ENCODE assay signal across 22 mouse cellular contexts in genomic region chr14:79083573-79083972, GRCm38 (mm10).
"Had no signal": no experiment of that assay in that cellular context is flagged by ENCODE, and none has a peak within 500 bp of the region (broad histone marks: within the 10 kb centered on the region; RNA-seq: fewer than 3 reads in every experiment).

No protein-coding gene starts in this region.

- H3K4me2 ChIP-seq: limb, embryonic 12.5 days; limb, embryonic 15.5 days; liver, embryonic 12.5 days; liver, embryonic 15.5 days; midbrain, embryonic 13.5 days; neural tube, embryonic 13.5 days had no signal

- H3K27ac ChIP-seq: limb, embryonic 12.5 days; liver, embryonic 12.5 days; liver, embryonic 15.5 days; midbrain, embryonic 10.5 days; midbrain, embryonic 13.5 days; neural tube, embryonic 13.5 days had no signal

- ATAC-seq: liver, embryonic 12.5 days; midbrain, embryonic 13.5 days; midbrain, embryonic 16.5 days had no signal

- H3K27me3 ChIP-seq: limb, embryonic 12.5 days; limb, embryonic 15.5 days; liver, embryonic 12.5 days; liver, embryonic 15.5 days; megakaryocyte, embryonic 14.5 days; midbrain, embryonic 13.5 days; neural tube, embryonic 13.5 days had no signal

- H3K36me3 ChIP-seq: limb, embryonic 12.5 days; limb, embryonic 15.5 days; liver, embryonic 12.5 days; liver, embryonic 15.5 days; midbrain, embryonic 10.5 days; midbrain, embryonic 13.5 days; neural tube, embryonic 13.5 days had no signal

- DNase-seq: kidney, adult 9 months; kidney, postnatal 14 days; kidney, postnatal 4 days; left cerebral cortex, postnatal 4 days; lung, adult 2 months; lung, postnatal 36 days; retina, postnatal 1 day; right cerebral cortex, postnatal 25 days; spleen, adult 18-20 months; thymus, adult 2 months; thymus, postnatal 14 days; thymus, postnatal 4 days had no signal

- H3K9me3 ChIP-seq: limb, embryonic 12.5 days; limb, embryonic 15.5 days; liver, embryonic 12.5 days; liver, embryonic 15.5 days; megakaryocyte, embryonic 14.5 days; midbrain, embryonic 10.5 days; midbrain, embryonic 13.5 days; neural tube, embryonic 13.5 days had no signal

- H3K4me3 ChIP-seq: limb, embryonic 12.5 days; limb, embryonic 15.5 days; liver, embryonic 12.5 days; liver, embryonic 15.5 days; megakaryocyte, embryonic 14.5 days; midbrain, embryonic 10.5 days; midbrain, embryonic 13.5 days; myocyte; neural tube, embryonic 13.5 days had no signal

- H3K9ac ChIP-seq: limb, embryonic 12.5 days; limb, embryonic 15.5 days; liver, embryonic 12.5 days; liver, embryonic 15.5 days; midbrain, embryonic 13.5 days; neural tube, embryonic 13.5 days had no signal

- H3K4me1 ChIP-seq: liver, embryonic 12.5 days; liver, embryonic 15.5 days; midbrain, embryonic 10.5 days; midbrain, embryonic 13.5 days; neural tube, embryonic 13.5 days had no signal
